Mouse (Mus musculus): ENCODE results near the gene 2010003K11Rik.

- TF ChIP-seq CTCF (IDR thresholded peaks at IDR 0.05; ENCODE audit: insufficient read depth, low read depth, low read length), result no peak
- TF ChIP-seq POLR2A (IDR thresholded peaks at IDR 0.05; ENCODE audit: insufficient read depth, low read depth, low read length), result no peak
Observed at GRCm38 (mm10) chr19:4502701-4503100, 4.3 kb upstream of the 2010003K11Rik start.
